8 mouse cellular contexts compared by ENCODE assay signal in the genomic region with DNA sequence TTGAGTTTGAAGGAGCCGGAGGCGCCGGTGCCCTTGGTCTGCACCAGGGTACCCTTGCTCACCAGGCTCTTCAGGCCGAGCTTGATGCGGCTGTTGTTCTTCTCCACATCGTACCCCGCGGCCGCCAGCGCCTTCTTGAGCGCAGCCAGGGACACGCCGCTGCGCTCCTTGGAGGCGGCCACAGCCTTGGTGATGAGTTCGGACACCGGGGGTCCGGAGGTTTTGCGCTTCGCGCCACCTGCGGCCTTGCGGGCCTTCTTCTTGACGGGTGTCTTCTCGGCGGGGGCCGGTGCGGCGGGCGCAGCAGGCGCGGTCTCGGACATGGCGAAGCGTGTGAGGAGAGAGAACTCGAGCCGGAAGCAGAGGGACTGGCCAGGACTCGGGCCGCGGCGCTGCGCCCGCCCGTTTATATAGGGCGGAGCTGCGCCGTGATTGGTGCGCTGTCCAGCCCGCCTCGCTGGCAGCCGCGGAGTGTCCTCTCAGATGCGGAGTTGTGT. TPM values are rescaled to one million over a fixed set of nuclear protein-coding genes. Genes with fewer than 3 reads are reported as not detected.
DNase-seq lines count a peak whose midpoint lies in the region; ATAC-seq lines count a peak whose summit lies in the region.
"Not testable (repeated sequence)": the region's sequence is repeated elsewhere in the genome, so short reads cannot be mapped to it uniquely, and the experiment has no call there.

Gene Hist1h1e (minus strand): TSS at position 384 of the 497 bp plus-strand sequence.

- peak; percentile 78 for DNase-seq in R1 (ENCODE audit: low read depth, low spot score)
- DNase-seq in cerebellum, postnatal 36 days = peak; percentile 91 to 92
- peak; percentile 83 for DNase-seq in gastrocnemius, adult 18-20 months (ENCODE audit: low spot score)
- DNase-seq in left cerebral cortex, adult 18-20 months (ENCODE audit: low spot score in 2 of 2) = peak; percentile 86 to 91
- DNase-seq in right cerebral cortex, adult 18-20 months = peak; percentile 89
- peak; percentile 59 for DNase-seq in urinary bladder, postnatal 10 days (ENCODE audit: low spot score)

- peak; percentile 94 for ATAC-seq in hindbrain, embryonic 16.5 days

- not testable (repeated sequence) for H3K4me1 ChIP-seq in hindbrain, embryonic 16.5 days (ENCODE audit: control insufficient read depth, insufficient read depth, low read depth, low read length)

- not testable (repeated sequence) for H3K27me3 ChIP-seq in hindbrain, embryonic 16.5 days (replicated peaks; ENCODE audit: control insufficient read depth, insufficient read depth, low read length)

- not testable (repeated sequence) for H3K9me3 ChIP-seq in hindbrain, embryonic 16.5 days (ENCODE audit: control insufficient read depth, low read length)

- H3K79me2 ChIP-seq in macrophage (ENCODE audit: inconsistent target) = not testable (repeated sequence)

- 0% methylated on average over 50 of the region's 53 CpGs for WGBS in hindbrain, embryonic 16.5 days
- under 1% methylated on average over 32 of the region's 53 CpGs for WGBS in macrophage (ENCODE audit: missing documents)

- peak within 1 kb of the TSS; percentile 72 for H3K9ac ChIP-seq in hindbrain, embryonic 16.5 days (ENCODE audit: low read depth, low read length)

- not testable (repeated sequence) for H3K36me3 ChIP-seq in hindbrain, embryonic 16.5 days (ENCODE audit: control insufficient read depth, insufficient read depth, low read length); macrophage (ENCODE audit: inconsistent target)

- H3K4me2 ChIP-seq in hindbrain, embryonic 16.5 days (ENCODE audit: low read length) = peak within 1 kb of the TSS; percentile 98

- H3K4me3 ChIP-seq in hindbrain, embryonic 16.5 days (ENCODE audit: low read length) = peak within 1 kb of the TSS; percentile 61
- H3K4me3 ChIP-seq in macrophage (ENCODE audit: inconsistent target) = peak within 1 kb of the TSS; percentile 71

- H3K27ac ChIP-seq in hindbrain, embryonic 16.5 days (ENCODE audit: low read depth, low read length) = peak within 1 kb of the TSS; percentile 95
- H3K27ac ChIP-seq in macrophage = peak within 1 kb of the TSS; percentile 91

RNA-seq across cellular contexts. Expression of gene Hist1h1e, which starts in this region (rescaled TPM):
- total RNA-seq in gastrocnemius, adult 18-20 months (2021) = 10 to 100 TPM; 31.1 to 41.1 TPM
- polyA plus RNA-seq in hindbrain, embryonic 16.5 days (2015; fragmentation: Nextera tagmentation; extraction: Ambion mirVana) = 4.0 and 5.0 TPM in 2 replicates
- 10 to 100 TPM; 49.2 to 54.0 TPM for total RNA-seq in left cerebral cortex, adult 18-20 months (2021)
- 10 to 100 TPM in 7 of 26 experiments, 1 to 10 TPM in 19; 1.8 to 37.1 (median 6.3) TPM for total RNA-seq in macrophage (2018; cell fraction: chromatin; rRNA removed)
- 10 to 100 TPM in 16 of 26 experiments, 1 to 10 TPM in 10; 3.7 to 42.7 (median 11.0) TPM for total RNA-seq in macrophage (2018; cell fraction: cytosol; rRNA removed)
- total RNA-seq in macrophage (2018; cell fraction: nucleus; rRNA removed) = 10 to 100 TPM in 10 of 26 experiments, 1 to 10 TPM in 16; 1.8 to 50.8 (median 7.9) TPM
- 0.16 to 0.34 TPM (median 0.26 TPM) in 3 replicates for polyA plus RNA-seq in macrophage (2018)

Comparison
In these comparisons a context has a peak if more than half of its experiments do, and no peak if none do; other contexts are left out.
1. Peak in every context shown above with its lines: DNase-seq, ATAC-seq, H3K4me3 ChIP-seq and H3K27ac ChIP-seq.